Mouse (Mus musculus) midbrain, embryonic 11.5 days (tissue): ENCODE measurements around the gene Cdk17. TPM values are rescaled to one million over a fixed set of nuclear protein-coding genes. Genes with fewer than 3 reads are reported as not detected.

Experiments used
- ATAC-seq: fragments of 200-750 bp; cut with Nextera tagmentation; 2 replicates; pipeline ENCODE4 v1.8.0; 2017; ENCODE audit warnings: moderate TSS enrichment, moderate library complexity; ENCODE audit not compliant: low FRiP score
- DNase-seq: peaks from one replicate; pipeline ENCODE4 v3.0.0; 2015; ENCODE audit warnings: low spot score; ENCODE audit errors: missing footprints
- H3K27ac ChIP-seq: fragments of 300-500 bp; sonication (generic); 2 replicates; pipeline ENCODE4 v1.5.1; 2014; ENCODE audit warnings: low read depth, low read length
- H3K27me3 ChIP-seq: fragments of 300-500 bp; sonication (generic); 2 replicates; pipeline ENCODE4 v1.6.1; 2014; ENCODE audit warnings: mild to moderate bottlenecking, low read length, moderate library complexity, mixed read lengths; ENCODE audit not compliant: control insufficient read depth, insufficient read depth
- H3K36me3 ChIP-seq: fragments of 300-500 bp; sonication (generic); 2 replicates; pipeline ENCODE4 v1.6.1; 2014; ENCODE audit warnings: mild to moderate bottlenecking, low read length, moderate library complexity, mixed read lengths; ENCODE audit not compliant: control insufficient read depth, insufficient read depth
- H3K4me1 ChIP-seq: fragments of 300-500 bp; sonication (generic); 2 replicates; pipeline ENCODE4 v1.6.1; 2014; ENCODE audit warnings: low read length; ENCODE audit not compliant: control insufficient read depth, insufficient read depth
- H3K4me2 ChIP-seq: fragments of 300-500 bp; sonication (generic); 2 replicates; pipeline ENCODE4 v1.6.1; 2014; ENCODE audit warnings: mild to moderate bottlenecking, moderate library complexity
- H3K4me3 ChIP-seq: fragments of 300-500 bp; sonication (generic); 2 replicates; pipeline ENCODE4 v1.5.1; 2014; ENCODE audit warnings: low read depth, low read length
- H3K9ac ChIP-seq: fragments of 300-500 bp; sonication (generic); 2 replicates; pipeline ENCODE4 v1.6.1; 2014; ENCODE audit warnings: low read length
- H3K9me3 ChIP-seq: fragments of 300-500 bp; sonication (generic); 2 replicates; pipeline ENCODE4 v1.6.1; 2016; ENCODE audit warnings: low read length; ENCODE audit not compliant: control insufficient read depth
- WGBS: fragments of 180-500 bp; shearing (Covaris S2); extraction: QIAGEN DNeasy Blood & Tissue Kit; methylation state at CpG from one replicate; pipeline ENCODE4 v1.1.7; 2014; 5-methylcytosine and 5-hydroxymethylcytosine counted together
- polyA plus RNA-seq: library from polyadenylated mRNA; unstranded; fragments of >200 nt; fragmentation: Nextera tagmentation; extraction: Ambion mirVana; gene quantifications from 2 replicates; pipeline ENCODE4 v1.2.1, GENCODE M21; 2014

Cdk17 gene
- polyA plus RNA-seq, 1 experiment from 2014 or later = 36.8 TPM

- H3K9ac ChIP-seq = no peak overlapping the region
- WGBS = 77% methylated on average over 8 of the region's 8 CpGs
- DNase-seq = no peak
- no peak overlapping the region for H3K27ac ChIP-seq
- no peaks in the 10 kb centered on the region for H3K27me3 ChIP-seq
- H3K4me1 ChIP-seq = no peaks in the 10 kb centered on the region
- H3K9me3 ChIP-seq = no peaks in the 10 kb centered on the region
- H3K4me3 ChIP-seq = no peak overlapping the region
- no peak overlapping the region for H3K4me2 ChIP-seq
- peaks cover 2% of the 10 kb centered on the region; the same call in 1 of the 2 replicates for H3K36me3 ChIP-seq
- no peak for ATAC-seq
Measured at GRCm38 (mm10) chr10:93227921-93228320, 67.2 kb downstream of the Cdk17 start.

- Histone ChIP-seq H3K4me1 (no peaks in the 10 kb centered on the region), H3K4me3 (no peak overlapping the region), H3K27ac (no peak overlapping the region), H3K9me3 (no peaks in the 10 kb centered on the region), H3K27me3 (no peaks in the 10 kb centered on the region), H3K36me3 (peaks cover 3% of the 10 kb centered on the region; the same call in 1 of the 2 replicates), H3K9ac (no peak overlapping the region), H3K4me2 (no peak overlapping the region)
- DNase-seq (no peak), ATAC-seq (no peak)
- 90% methylated on average over 11 of the region's 11 CpGs for WGBS
Measured at GRCm38 (mm10) chr10:93228401-93229007, 67.8 kb downstream of the Cdk17 start.

GRCm38 (mm10) chr10:93231490-93231889, 70.8 kb downstream of the Cdk17 start:
- no peak for ATAC-seq
- no peaks in the 10 kb centered on the region for H3K9me3 ChIP-seq
- H3K9ac ChIP-seq = no peak overlapping the region
- H3K4me3 ChIP-seq = no peak overlapping the region
- 85% methylated on average over 4 of the region's 4 CpGs for WGBS
- H3K4me2 ChIP-seq = no peak overlapping the region
- DNase-seq = no peak
- no peaks in the 10 kb centered on the region for H3K4me1 ChIP-seq
- peaks cover 3% of the 10 kb centered on the region; the same call in 1 of the 2 replicates for H3K36me3 ChIP-seq
- no peaks in the 10 kb centered on the region for H3K27me3 ChIP-seq
- no peak overlapping the region for H3K27ac ChIP-seq

DNA sequence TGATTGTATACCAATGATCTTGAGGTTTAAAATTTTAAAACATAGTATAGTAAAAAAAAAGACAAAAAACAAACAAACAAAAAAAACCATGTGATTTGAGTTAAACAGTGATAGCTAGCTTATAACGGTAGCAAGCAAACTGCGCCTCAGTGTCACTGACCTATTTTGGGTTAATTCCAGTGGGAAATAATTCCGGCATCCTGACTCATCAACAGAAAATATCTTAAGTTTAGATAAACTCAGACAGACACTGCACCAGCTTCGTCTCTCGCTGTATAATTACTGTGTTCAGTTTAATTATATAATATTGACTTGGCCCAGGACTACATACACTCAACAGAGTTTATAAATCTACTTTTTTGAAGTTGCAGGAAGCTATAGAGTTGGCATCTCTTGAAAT, 71.2 kb downstream of the Cdk17 start:
- DNase-seq = no peak
- Histone ChIP-seq H3K9ac (no peak overlapping the region), H3K27ac (no peak overlapping the region), H3K4me1 (no peaks in the 10 kb centered on the region), H3K36me3 (peaks cover 4% of the 10 kb centered on the region; the same call in 1 of the 2 replicates), H3K4me3 (no peak overlapping the region), H3K9me3 (no peaks in the 10 kb centered on the region), H3K27me3 (no peaks in the 10 kb centered on the region), H3K4me2 (no peak overlapping the region)
- ATAC-seq = no peak
- 94% methylated on average over 5 of the region's 5 CpGs for WGBS

GRCm38 (mm10) chr10:93233665-93234194, 73.1 kb downstream of the Cdk17 start:
- H3K36me3 ChIP-seq = peaks cover 8% of the 10 kb centered on the region; the same call in 1 of the 2 replicates
- WGBS = 89% methylated on average over 6 of the region's 6 CpGs
- ATAC-seq = no peak

DNA sequence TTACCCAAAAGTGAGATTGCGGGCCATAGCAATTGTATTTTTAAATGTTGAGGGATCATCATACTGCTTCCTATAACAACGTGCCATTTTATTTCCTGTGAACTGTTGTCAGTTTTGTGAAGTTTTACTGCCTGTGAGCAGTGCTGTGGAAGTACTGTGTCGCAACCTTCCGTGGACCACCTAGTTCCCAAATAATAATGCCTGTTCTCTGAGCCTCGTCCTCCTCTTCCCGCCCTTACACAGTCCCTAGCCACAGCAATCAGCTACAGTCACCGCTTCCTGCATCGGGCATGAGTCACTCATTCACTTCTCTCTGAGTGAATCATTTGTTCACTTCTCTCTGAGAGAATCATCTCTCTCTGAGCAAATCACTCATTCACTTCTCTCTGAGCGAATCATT, 74.0 kb downstream of the Cdk17 start:
- Histone ChIP-seq H3K9ac (no peak overlapping the region), H3K4me2 (no peak overlapping the region), H3K27me3 (no peaks in the 10 kb centered on the region), H3K4me3 (no peak overlapping the region), H3K27ac (no peak overlapping the region), H3K4me1 (no peaks in the 10 kb centered on the region), H3K9me3 (no peaks in the 10 kb centered on the region), H3K36me3 (peaks cover 8% of the 10 kb centered on the region; the same call in 1 of the 2 replicates)
- WGBS = 93% methylated on average over 9 of the region's 9 CpGs
- DNase-seq (no peak), ATAC-seq (no peak)

More at GRCm38 (mm10) chr10:93233665-93234194, 73.1 kb downstream of the Cdk17 start:
- Histone ChIP-seq H3K4me2 (no peak overlapping the region), H3K4me1 (no peaks in the 10 kb centered on the region), H3K9me3 (no peaks in the 10 kb centered on the region), H3K27me3 (no peaks in the 10 kb centered on the region), H3K27ac (no peak overlapping the region), H3K4me3 (no peak overlapping the region), H3K9ac (no peak overlapping the region)
- DNase-seq = no peak

GRCm38 (mm10) chr10:93239201-93239806, 78.6 kb downstream of the Cdk17 start:
- Histone ChIP-seq H3K9ac (no peak overlapping the region), H3K36me3 (peaks cover 5% of the 10 kb centered on the region; the same call in 1 of the 2 replicates)

DNA sequence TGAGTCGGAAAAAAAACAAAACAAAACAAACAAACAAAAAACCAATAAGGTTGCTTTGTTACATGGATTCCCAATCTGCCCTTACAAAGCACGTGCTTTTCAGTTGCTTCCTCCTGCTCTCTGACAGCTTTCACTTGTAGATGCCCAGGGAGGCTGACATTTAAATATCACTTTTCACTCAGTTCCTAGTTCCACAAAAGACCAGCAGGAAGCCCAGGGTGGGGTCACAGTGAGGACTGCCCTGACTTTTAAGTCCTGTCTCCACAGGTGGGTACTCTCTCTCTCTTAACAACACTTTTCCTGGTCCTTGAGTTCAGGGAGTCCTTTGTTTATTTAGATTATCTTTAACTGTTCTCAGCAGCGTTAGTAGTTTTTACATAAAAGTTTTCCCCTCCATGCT, 81.5 kb downstream of the Cdk17 start:
- no peaks in the 10 kb centered on the region for H3K27me3 ChIP-seq
- H3K9me3 ChIP-seq = no peaks in the 10 kb centered on the region
- no peak for DNase-seq

More at GRCm38 (mm10) chr10:93239201-93239806, 78.6 kb downstream of the Cdk17 start:
- DNase-seq (no peak), ATAC-seq (no peak)
- Histone ChIP-seq H3K4me1 (no peaks in the 10 kb centered on the region; the same call in 1 of the 2 replicates), H3K27ac (no peak overlapping the region), H3K27me3 (no peaks in the 10 kb centered on the region), H3K9me3 (no peaks in the 10 kb centered on the region), H3K4me2 (no peak overlapping the region), H3K4me3 (no peak overlapping the region)
- WGBS = 87% methylated on average over 9 of the region's 9 CpGs

DNA sequence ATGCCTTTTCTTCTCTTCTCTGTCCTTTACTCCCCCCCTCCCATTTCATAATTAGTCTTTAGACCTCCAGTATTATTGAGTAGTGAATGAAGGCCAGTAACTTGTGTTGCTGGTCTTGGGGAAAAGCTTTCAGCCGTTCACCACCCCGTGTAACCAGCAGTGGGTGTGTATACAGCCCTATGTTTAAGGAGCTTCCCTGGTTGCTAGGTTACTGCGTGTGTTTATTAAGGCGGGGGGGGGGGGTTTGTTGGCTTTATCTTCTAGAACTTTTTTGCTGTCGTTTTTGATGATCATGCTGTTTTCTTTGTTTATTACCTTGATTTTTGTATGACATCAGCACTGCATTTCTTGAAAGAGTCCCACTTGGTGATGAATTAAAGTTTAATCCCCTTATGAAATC, 82.2 kb downstream of the Cdk17 start:
- H3K27me3 ChIP-seq = no peaks in the 10 kb centered on the region
- H3K9ac ChIP-seq = no peak overlapping the region
- H3K4me1 ChIP-seq = no peaks in the 10 kb centered on the region; the same call in 1 of the 2 replicates
- WGBS = 4% methylated on average over 5 of the region's 5 CpGs
- DNase-seq (no peak), ATAC-seq (no peak)
- no peak overlapping the region for H3K4me3 ChIP-seq
- H3K27ac ChIP-seq = no peak overlapping the region
- no peak overlapping the region for H3K4me2 ChIP-seq
- H3K36me3 ChIP-seq = no peaks in the 10 kb centered on the region
- no peaks in the 10 kb centered on the region for H3K9me3 ChIP-seq

More for the DNA sequence above, 81.5 kb downstream of the Cdk17 start:
- Histone ChIP-seq H3K27ac (no peak overlapping the region), H3K36me3 (peaks cover 1% of the 10 kb centered on the region; the same call in 1 of the 2 replicates), H3K4me2 (no peak overlapping the region), H3K4me3 (no peak overlapping the region), H3K4me1 (no peaks in the 10 kb centered on the region; the same call in 1 of the 2 replicates), H3K9ac (no peak overlapping the region)
- no peak for ATAC-seq
- WGBS = 9% methylated on average over 3 of the region's 3 CpGs
